Mouse (Mus musculus) embryonic stem cell, embryonic (primary cell): ENCODE data around the gene Npepl1.

ENCODE experiments used
- CTCF ChIA-PET, 4 experiments: fragments of 300-600 bp in 2 of 4; fragments of 350-600 bp in 2 of 4; sonication (Branson Sonifier 250); formaldehyde crosslinking; loops; one replicate each; lab custom pipeline; 2022; ENCODE audit warnings: inconsistent platforms in 2 of 4; lab: Charles Lee
- POLR2A ChIA-PET, 4 experiments: fragments of 300-600 bp in 2 of 4; fragments of 350-600 bp in 2 of 4; sonication (Branson Sonifier 250); formaldehyde crosslinking; loops; one replicate each; lab custom pipeline; 2022; ENCODE audit warnings: antibody characterized with exemption in 4 of 4, inconsistent platforms in 1 of 4; lab: Charles Lee

The Npepl1 gene

DNA sequence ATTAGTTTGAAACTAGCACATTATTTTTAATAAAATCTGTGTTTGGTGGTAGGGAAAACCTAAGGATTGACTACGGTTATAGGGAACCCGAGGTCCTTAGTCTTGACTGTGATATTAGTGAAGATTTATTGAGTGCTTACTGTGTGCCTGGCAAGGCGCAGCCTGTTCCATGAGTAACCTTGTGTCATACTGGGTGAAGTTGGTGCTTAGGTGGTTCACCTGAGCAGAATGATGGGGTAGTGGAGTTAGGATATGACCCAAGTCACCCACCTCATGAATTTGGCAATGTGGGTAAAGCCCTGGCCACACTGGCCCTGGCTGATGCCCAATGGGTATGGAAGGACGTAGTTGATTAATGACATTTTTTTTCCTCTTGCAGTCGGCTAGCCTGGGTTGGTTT is 28.3 kb upstream of the Npepl1 start:
- POLR2A ChIA-PET = interaction anchor here in 1 of 4 experiments (1.3 kb wide), 1 partner anchor 10 kb away, joined by 3 read pairs; no protein-coding TSS in a partner anchor
- CTCF ChIA-PET = interaction anchor here in 1 of 4 experiments (1.0 kb wide), 1 partner anchor 202 kb away, joined by 3 read pairs; no protein-coding TSS in a partner anchor

DNA sequence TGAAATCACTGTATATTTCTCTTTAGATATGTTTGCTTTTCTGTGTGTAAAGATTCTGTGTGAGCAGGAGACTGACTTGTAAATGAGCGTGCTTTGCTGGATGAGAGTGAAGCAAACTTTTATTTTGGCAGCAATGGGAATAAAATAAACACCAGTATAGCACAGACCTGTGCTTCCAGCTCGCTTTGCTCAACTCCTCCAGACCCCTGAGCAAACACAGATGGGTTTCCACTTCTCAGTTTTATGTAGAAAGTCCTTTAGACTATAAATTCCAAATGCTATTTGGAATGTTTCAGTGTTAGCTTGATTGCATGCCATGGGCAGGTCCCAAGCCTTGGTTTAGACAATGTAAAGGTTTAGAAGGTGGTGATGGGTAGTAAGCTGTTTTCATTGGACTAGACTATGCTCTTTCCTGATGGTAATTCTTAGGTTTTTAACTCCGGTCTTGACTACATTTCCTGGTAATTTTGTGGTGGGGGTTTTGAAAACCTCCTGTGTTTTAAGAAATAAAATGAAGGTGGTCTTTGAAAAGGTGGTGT is 27.7 kb upstream of the Npepl1 start:
- ChIA-PET CTCF (no interaction called here), POLR2A (interaction anchor here in 1 of 4 experiments (1.5 to 1.6 kb wide), 2 partner anchors 9 to 10 kb away, joined by 4 to 5 read pairs; no protein-coding TSS in a partner anchor)

DNA sequence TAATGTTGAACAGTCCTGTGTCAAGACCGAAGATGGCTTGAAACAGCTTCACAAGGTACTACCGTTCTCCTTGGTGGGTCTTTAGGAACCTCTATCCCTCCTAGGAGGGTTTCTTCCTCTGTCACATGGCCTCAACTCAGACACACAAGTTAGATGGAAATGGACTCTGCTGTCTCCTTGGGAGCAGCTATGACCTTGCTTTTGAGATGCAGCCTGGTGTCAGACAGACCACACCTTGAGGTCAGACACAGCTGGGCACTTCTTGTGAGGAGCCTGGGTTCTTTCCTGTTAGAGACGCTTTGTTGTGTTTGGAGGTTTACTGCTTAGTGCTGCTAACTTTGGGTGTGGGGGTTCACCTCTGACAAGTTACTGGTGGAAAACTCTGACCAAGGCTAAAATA is 15.1 kb upstream of the Npepl1 start:
- POLR2A ChIA-PET = interaction anchor here in 3 of 4 experiments (0.5 to 2.0 kb wide), 12 partner anchors 9 to 436 kb away, joined by 3 to 9 read pairs (median 3); partner anchors contain the start of genes Stx16 (in 2 of the 3) and Rab22a (in 1 of the 3)
- CTCF ChIA-PET = interaction anchor here in 2 of 4 experiments (0.6 kb wide), 2 partner anchors 13 to 310 kb away, joined by 4 to 6 read pairs; no protein-coding TSS in a partner anchor

DNA sequence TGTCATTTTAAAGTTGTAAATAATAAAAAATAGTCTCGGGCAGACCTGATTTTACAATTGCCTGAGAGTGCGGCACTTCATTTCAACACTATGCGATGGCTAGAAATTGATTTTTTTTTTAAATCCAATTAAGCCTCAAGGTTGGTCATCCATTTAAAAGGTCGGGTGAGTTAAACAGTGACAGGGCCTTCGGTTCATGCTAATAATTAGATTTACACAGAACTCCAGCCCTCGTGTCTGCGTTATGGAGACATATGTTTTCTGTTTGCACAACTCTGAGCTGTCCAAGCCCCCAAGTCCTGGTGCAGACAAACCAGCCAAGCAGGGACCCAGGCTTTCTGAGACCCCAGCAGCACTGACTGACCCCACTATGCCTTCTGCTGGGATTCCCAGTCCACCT is 7.8 kb upstream of the Npepl1 start:
- POLR2A ChIA-PET = interaction anchor here in 1 of 4 experiments (0.8 kb wide), 1 partner anchor 12 kb away, joined by 3 read pairs; no protein-coding TSS in a partner anchor
- CTCF ChIA-PET = interaction anchor here in 1 of 4 experiments (0.5 kb wide), 1 partner anchor 445 kb away, joined by 3 read pairs; no protein-coding TSS in a partner anchor

DNA sequence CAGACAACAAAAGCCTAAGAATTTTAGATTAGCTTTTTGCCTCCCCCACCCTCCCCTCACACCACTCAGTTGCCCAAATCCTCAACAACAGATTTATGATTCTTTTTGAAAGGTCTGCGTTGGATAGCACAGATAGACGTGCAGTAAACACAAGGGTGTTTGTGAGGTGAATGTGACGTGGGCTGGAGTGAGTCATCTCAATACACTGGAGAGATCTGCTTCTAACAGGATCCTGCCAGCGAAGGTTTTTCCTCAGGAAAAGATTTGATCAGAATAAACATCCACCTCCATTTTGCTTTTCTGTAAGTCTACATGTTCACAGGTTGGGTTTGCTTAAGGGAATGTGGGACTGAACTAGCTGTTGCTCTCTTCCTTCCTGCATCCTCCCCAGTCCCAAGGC is 6.6 kb upstream of the Npepl1 start:
- ChIA-PET CTCF (no interaction called here), POLR2A (interaction anchor here in 1 of 4 experiments (0.7 to 1.2 kb wide), 3 partner anchors 8 to 202 kb away, joined by 3 to 5 read pairs (median 3); no protein-coding TSS in a partner anchor)

DNA sequence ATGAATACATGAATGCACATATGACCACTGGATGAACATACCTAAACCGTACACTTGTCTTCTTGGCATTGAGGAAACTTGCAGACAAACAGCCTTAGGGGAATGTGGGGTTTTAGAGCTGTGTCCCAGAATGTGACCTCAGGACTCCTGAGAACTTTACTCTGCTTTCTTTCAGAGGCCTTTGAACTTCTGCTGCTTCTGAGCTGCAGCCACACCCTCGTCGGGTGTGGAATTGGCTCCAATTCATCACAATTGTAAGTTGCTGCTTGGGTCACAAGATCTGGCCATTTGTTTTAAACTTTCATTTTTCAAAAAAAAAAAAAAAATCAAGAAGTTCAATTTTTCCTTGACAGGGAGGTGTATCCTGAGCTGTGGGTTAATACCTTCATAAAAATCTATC is 2.8 kb upstream of the Npepl1 start:
- ChIA-PET CTCF (interaction anchor here in 2 of 4 experiments (0.7 kb wide), 3 partner anchors 12 to 730 kb away, joined by 3 to 6 read pairs (median 4); no protein-coding TSS in a partner anchor), POLR2A (interaction anchor here (0.6 to 1.3 kb wide), 8 partner anchors 9 to 1336 kb away, joined by 3 read pairs; no protein-coding TSS in a partner anchor)

DNA sequence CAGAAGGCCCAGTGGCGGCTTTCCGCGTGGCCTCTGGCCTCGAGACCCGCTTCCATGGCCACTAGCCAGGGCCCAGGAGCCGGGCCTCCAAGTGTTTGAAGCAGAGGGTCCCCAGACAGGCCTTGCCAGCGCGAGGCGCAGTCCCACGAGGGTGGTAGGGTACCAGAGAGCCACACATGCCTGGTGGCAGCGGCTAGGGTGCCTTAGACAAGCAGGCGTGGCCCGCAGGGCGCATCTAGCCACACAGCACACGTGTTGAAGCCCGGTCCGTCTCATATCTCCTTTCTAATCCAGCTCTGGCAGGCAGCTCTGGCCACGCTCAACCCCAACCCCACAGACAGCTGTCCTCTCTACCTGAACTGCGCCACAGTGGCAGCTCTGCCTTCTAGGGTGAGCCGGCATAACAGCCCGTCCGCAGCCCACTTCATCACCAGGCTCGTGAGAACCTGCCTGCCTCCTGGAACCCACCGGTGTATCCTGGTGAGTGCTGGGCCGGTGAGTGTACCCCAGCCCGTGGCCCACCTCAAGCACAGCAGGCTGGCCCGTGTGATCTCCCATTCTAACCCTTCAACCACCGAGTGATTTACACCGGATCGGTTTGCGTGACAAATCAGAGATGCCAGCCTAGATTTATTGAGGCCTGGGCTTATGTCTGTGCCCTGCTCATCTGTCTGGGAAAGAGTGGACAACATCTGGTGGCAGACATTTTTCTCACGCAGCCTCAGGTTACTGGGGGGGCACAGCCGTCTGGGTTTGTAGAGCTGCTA is 817 bp downstream of the Npepl1 start:
- CTCF ChIA-PET = interaction anchor here in 2 of 4 experiments (0.6 to 2.9 kb wide), 3 partner anchors 35 to 749 kb away, joined by 3 to 12 read pairs (median 3); partner anchors contain the start of genes Gnas (in 1 of the 2) and Stx16 (in 1 of the 2)
- POLR2A ChIA-PET = interaction anchor here in 3 of 4 experiments (0.5 to 1.4 kb wide), 8 partner anchors 18 to 451 kb away, joined by 3 to 6 read pairs (median 3); partner anchors contain the start of genes Rab22a (in 1 of the 3) and Stx16 (in 1 of the 3)

DNA sequence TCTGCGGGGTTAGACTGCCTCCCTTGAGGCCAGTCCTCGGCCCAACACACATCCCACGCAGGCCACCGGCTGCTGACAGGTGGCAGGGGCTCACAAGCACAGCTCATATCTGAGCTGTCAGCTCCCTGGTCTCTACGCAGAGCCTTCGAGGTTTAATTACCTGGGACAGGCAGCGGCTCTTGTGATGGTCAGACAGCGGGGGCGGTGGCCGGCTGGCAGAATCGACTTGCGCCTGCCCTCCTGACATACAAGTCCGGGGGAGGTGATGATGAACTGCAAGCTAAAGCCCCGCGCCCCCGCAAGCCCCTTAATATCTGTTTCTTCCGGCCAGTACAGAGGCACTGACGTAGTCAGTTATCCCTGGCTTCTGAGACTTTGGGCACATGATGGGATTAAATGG is 2.8 kb downstream of the Npepl1 start:
- CTCF ChIA-PET = no interaction called here
- POLR2A ChIA-PET = interaction anchor here in 1 of 4 experiments (1.1 to 1.4 kb wide), 2 partner anchors 171 to 358 kb away, joined by 3 to 5 read pairs; partner anchors contain the start of gene Gnas

DNA sequence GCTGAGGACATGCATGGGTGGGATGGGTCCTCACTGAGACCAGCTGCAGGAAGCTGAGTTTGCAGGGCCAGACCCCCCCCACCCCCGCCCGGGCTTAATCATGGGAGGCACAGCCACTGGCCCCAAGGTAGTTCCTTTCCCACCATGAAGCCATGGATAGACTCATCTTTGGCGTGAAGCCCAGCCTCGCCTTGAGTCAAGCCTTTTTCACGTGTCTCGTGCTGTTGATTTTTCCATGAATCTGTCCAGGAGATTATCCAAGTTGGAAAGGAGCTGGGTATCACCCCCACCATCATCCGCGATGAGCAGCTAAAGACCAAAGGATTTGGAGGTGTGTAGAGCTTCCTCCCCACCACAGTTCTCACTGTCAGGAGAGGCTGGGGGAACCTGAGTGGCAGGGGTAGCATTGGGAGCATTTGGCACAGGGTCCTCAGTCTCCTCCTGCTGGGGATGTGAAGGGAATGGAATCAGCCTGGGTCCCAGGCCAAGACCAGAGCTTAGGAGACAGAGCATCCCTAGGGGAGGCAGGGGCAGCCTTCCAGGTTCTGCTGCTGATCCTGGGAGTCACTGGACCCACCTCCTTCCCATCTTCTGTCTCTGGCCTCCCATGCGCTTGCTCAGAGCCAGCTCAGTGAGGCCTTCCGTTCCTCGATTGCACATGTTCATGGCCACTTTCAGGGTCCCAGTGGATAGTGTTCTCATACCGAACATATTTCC is 4.2 kb downstream of the Npepl1 start:
- POLR2A ChIA-PET = interaction anchor here in 2 of 4 experiments (1.0 to 1.7 kb wide), 5 partner anchors 10 to 181 kb away, joined by 3 to 5 read pairs (median 3); partner anchors contain the start of gene Gnas (in 1 of the 2)
- CTCF ChIA-PET = no interaction called here

DNA sequence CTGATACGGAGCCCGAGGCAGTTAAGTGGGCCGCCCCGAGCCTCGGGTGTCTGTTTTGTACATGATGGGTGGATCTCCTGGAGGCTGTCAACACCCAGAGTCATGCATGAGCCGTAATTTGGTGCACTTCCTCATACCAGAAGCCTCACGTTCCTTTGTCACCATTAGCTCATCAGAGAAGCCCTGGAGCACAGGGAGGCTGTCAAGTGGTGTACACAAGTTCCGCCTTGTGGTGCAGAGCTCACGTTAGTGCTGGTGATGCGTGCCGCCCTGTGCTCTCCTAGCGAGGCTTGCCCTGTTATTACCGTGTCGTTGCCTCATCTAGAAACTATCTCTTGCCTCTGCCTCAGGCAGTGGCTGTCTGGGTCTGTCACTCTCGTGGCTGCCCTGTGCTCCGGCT is 6.8 kb downstream of the Npepl1 start:
- ChIA-PET POLR2A (interaction anchor here (0.7 to 1.1 kb wide), 7 partner anchors 10 to 174 kb away, joined by 3 to 5 read pairs (median 3); partner anchors contain the start of gene Gnas (in 1 of the 4)), CTCF (interaction anchor here in 2 of 4 experiments (0.5 to 0.7 kb wide), 2 partner anchors 292 to 539 kb away, joined by 4 to 5 read pairs; no protein-coding TSS in a partner anchor)

DNA sequence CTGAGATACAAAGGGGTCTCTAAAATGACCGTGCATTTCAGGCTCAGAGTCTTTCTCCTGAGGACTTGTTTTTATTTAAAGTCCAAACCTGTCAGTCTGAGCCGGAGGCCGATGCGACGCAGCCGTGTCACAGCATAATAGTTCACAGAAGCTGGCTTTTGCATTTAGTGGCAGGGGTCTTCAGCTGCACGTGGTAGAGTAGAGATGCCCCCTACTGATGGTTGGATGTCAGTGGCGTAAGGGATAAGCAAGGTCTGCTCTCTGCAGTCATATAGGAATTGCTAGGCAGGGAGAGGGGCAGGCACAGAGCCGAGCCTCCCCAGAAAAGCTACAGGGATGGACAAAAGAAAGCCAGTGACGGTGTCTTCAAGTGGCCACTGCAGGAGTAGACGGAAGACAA is 8.0 kb downstream of the Npepl1 start:
- CTCF ChIA-PET = interaction anchor here in 2 of 4 experiments (0.5 to 0.8 kb wide), 2 partner anchors 523 to 960 kb away, joined by 3 to 5 read pairs; no protein-coding TSS in a partner anchor
- POLR2A ChIA-PET = interaction anchor here in 1 of 4 experiments (0.9 kb wide), 1 partner anchor 160 kb away, joined by 3 read pairs; no protein-coding TSS in a partner anchor

DNA sequence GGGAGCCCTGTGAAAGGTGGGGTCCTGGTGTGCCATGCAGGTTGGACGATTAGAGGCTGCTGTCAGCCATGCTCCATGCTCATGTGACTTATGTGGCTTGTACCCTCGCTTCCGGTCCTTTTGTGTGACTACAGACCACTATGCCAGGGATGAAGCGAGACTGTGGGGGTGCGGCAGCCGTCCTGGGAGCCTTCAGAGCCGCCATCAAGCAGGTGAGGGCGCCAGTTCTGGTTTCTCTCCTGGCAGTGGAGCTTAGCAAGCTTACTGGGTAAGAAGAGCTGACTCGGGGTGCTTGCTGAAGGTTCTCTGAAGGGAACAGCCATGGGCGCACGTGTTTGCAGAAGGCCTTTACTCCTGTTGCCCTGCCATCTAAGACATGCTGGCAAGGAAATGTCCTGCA is 9.1 kb downstream of the Npepl1 start:
- CTCF ChIA-PET = no interaction called here
- POLR2A ChIA-PET = no interaction called here

DNA sequence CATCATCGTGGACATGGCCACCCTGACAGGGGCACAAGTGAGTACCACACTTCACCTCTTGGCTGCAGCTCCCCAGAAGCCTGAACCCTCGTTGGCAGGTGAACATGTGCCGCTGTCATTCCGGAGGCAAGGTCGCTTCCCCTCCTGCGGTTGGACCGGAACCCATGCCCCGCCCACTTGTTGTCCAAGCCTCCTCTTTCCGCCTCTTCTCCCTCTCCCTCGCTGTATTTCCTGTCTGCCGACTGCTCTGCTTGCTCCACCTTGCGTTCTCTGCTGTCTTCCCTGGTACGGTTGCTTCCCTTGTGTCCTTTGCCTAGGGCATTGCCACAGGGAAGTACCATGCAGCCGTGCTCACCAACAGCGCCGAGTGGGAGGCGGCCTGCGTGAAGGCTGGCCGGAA is 10.5 kb downstream of the Npepl1 start:
- ChIA-PET POLR2A (interaction anchor here in 1 of 4 experiments (1.0 kb wide), 1 partner anchor 9 kb away, joined by 3 read pairs; no protein-coding TSS in a partner anchor), CTCF (interaction anchor here in 2 of 4 experiments (0.6 to 1.0 kb wide), 2 partner anchors 12 to 164 kb away, joined by 3 to 4 read pairs; partner anchors contain the start of gene Gnas (in 1 of the 2))

DNA sequence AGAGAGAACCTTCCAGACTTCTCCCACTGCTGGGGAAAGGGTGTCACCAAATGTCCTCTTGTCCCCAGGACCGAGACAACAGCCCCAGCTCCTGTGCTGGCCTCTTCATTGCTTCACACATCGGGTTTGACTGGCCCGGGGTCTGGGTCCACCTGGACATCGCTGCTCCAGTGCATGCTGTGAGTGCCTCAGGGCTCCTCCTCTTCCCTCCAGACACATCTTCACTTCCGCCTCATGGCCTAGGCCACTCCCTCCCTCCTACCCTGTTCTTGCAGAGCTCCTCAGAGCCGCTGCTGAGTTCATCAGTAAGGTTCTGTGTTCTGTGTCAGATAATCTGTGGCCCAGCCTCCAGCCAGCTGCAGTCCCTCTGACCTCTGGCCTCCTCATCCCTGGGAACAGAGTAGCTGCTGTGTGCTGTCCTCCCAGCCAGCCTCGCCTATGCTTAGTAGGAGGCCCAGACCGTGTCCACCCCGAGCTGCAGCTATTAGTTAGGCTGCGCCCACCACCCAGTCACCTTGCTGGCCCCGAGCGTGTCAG is 11.3 kb downstream of the Npepl1 start:
- POLR2A ChIA-PET = interaction anchor here in 1 of 4 experiments (1.0 kb wide), 1 partner anchor 8 kb away, joined by 3 read pairs; no protein-coding TSS in a partner anchor
- CTCF ChIA-PET = interaction anchor here in 1 of 4 experiments (1.0 kb wide), 1 partner anchor 163 kb away, joined by 3 read pairs; the partner anchor contains the start of gene Gnas

DNA sequence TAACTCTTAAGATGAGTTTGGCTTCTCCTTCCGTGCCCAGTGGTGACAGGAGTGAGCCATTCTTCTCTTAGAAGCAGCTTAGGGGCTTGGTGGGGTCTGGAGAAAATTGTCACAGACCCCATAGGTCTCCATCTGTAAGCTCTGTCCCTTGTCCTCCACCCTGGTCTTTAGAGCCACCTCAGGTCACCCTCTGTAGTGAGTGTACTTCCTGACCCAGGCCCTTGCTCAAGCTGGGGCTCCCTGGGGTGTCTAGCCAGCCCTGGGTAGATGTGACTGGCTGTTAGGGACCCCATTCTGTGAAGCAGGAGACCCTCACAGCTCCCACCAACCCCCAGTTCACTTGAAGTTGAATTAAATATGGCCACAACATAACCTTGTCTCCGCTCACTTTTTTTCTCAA is 12.2 kb downstream of the Npepl1 start:
- ChIA-PET CTCF (no interaction called here), POLR2A (interaction anchor here in 1 of 4 experiments (1.0 kb wide), 1 partner anchor 14 kb away, joined by 3 read pairs; no protein-coding TSS in a partner anchor)

DNA sequence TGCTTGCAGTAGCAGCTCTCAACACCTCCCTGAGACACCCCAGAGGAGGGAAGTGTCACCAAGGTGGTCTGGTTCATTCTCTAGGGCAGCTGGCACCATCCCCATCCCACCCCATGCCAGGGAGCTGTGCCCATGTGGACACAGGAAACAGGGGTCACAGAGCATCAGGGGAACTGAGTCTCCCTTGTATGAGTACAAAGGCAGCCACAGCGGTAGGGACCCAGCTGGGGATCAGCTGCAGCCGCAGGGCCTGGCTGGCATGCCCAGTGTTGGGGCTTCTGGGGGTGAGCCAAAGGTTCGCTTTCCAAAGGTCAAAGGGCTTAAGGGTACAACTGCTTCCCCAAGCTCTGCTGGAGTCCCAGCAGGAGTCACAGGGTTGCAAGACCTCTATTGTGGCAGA is 13.6 kb downstream of the Npepl1 start:
- ChIA-PET POLR2A (interaction anchor here in 2 of 4 experiments (0.6 to 1.4 kb wide), 3 partner anchors 12 to 112 kb away, joined by 3 to 5 read pairs (median 3); no protein-coding TSS in a partner anchor), CTCF (no interaction called here)
